Mouse (Mus musculus) subcutaneous adipose tissue, adult 2 months (tissue): ENCODE results near the gene Tmem175. TPM values are rescaled to one million over a fixed set of nuclear protein-coding genes. Genes with fewer than 3 reads are reported as not detected.

Experiments used
- polyA plus RNA-seq: library from polyadenylated mRNA; depleted of rRNA; stranded (reverse); fragments of >200 nt; gene quantifications from 2 replicates; pipeline ENCODE4 v1.2.3, GENCODE M21; 2012; ENCODE audit warnings: low replicate concordance; rRNA removed

The Tmem175 gene
- 65.1 and 66.8 TPM in 2 replicates for polyA plus RNA-seq

DNA sequence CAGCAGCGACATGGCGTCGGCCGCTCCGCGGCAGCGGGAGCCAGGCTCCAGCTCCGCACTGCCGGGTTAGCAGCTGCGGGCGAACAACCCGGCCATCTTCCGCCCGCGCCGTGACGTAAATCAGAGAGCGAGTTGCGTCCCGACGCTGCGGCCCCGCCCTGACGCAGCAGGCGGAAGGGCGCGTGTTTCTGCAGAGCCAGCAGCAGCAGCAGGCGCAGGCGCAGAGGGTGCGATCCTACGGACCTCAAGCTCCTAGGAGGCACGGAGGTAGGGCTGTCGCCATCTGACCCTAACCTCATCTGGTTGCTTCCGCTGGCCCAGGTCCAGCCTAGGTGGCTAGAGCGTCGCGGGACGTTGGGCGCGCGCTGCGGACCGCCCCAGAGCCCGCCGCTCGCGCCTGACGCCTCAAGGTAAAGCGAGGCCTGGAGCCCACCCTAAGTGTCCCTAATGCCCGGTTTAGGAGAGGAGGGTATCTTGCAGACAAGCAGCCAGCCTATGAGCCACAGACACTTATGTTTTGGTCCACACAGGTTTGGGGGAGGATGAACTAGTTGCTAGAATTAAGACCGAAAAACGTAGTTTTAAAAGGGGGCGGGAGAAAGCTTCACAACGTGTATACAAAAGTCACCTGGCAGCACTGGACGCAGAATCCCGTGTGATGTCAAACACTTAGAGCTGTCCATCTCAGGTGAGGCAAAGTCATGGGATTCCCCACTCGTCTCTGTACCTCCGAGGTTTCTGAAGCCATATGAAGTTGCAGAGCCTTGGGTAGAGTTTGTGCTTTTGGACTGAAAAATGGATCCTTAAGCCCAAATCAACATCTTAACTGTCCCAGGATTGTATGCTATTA, at the start of gene Tmem175, which contains the start of gene Gak:
Tmem175 (plus strand) TSS at position 137 of the 850 bp plus-strand sequence.
Gak (minus strand) TSS at position 122 of the 850 bp plus-strand sequence.

DNA sequence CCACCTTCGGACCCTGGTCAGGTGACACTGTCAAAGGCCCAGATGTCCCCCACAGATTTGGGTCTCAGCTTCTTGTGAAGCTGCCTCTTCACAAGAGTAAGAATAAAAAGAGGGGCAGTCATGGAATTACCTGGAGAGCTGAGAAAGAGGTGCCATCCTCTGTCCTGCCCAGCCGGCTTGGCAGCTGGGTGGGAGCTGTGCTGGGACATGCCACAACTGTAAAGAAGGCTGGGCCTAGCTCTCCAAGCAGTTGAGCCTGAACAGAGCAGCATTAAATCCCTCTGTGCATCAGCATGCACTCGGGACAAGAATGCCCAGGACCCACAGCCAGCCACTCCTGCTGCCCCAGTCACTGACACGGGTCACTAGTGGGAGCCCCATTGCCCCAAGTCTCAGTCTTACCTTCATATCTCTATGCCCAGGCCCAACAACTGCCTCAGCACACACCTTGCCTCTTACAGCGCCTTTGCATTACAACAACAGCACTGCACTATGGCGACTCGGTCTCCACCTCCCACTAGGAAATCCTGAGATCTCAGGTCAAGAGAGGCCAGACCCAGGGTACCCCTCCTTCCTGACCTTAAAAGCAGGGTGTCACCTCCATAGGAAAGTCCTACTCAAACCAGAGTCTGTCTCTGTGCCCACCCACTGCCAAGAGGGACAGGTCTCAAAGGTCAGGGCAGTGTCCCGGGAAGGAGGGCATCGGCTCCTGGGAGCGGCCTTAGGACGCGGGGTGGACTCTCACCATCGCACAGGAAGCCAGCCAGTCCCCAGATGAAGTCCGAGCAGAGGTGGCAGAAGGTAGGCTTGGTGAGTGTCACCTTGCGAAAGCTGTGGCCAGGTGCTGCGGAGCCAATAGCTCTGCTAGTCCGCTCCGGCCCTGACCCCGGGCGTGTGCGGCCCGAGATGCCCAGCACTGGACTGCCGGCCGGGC, 30.4 kb downstream of the Tmem175 start, which contains the start of gene Idua:
Idua (plus strand) TSS at position 634 of the 934 bp plus-strand sequence.

DNA sequence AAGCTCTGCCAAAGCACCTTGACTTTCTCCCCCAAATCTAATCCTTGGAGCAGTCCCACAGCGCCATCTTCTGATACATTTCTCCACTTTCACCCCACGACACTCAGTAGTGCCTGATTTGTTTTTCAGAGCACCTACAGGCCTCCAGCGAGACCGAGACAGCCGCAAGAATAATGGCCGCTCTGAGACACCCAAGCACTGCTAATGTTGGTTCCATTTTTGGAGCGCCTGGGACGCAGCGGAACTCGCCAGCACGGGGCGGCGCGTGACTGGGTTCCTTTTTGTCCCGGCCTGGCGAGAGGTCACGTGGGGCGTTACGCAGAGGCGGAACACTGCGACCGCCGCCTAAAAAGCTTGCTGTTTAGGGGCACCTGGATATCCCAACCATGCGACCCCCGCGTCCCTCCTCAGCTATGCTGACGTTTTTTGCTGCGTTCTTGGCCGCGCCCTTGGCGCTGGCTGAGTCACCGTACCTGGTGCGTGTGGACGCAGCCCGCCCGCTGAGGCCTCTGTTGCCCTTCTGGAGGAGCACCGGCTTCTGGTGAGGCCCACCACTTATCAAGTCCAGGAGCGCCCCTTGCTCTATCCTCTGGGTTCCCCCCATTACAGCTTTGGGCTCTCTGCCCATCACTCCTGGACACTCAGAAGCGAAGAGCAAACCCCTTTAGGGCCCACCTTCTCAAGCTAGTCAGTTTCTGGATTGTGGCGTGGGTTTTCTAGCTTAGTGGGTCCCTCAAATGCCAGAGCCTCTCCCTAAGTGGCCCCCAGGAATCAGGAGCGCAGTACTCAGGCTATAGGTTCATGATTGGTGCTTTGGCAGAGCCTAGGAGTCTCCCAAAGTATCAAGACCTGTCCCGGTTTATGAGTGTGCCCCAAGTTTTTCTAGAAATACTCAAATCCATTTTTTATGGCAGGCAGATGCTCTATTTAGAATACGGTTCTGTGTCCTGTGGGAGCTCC, 39.7 kb downstream of the Tmem175 start, which contains the start of gene Dgkq:
Dgkq (minus strand) TSS at position 696 of the 960 bp plus-strand sequence.

DNA sequence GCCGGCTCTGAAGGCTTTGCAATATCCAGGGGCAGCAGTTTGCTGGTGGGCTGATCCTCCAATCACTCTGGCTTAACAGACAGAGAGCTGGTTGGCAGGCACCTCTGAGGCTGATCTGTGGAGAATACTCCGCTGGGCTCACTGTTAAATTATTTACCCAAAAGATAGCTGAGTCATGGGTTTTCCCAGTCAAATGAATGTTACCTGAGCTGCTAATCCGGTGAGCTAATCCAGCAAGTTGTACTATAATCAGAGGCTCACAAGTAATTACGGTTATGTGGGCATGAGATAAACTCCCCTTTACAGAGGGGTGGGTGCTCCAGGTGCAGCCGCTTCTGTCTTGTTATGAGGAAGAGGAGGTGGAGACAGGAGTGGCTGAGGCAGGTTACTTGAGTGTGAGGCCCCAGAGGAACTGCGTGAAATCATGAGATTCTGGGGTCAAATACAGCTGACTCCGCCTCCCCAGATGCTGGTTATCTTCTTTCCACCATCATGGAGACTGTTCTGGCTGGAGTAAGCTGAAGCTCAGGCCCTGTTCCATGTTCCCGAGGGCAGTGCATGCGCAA, 45.8 kb downstream of the Tmem175 start, which contains the start of gene Slc26a1:
Slc26a1 (minus strand) TSS at position 319 of the 566 bp plus-strand sequence.

DNA sequence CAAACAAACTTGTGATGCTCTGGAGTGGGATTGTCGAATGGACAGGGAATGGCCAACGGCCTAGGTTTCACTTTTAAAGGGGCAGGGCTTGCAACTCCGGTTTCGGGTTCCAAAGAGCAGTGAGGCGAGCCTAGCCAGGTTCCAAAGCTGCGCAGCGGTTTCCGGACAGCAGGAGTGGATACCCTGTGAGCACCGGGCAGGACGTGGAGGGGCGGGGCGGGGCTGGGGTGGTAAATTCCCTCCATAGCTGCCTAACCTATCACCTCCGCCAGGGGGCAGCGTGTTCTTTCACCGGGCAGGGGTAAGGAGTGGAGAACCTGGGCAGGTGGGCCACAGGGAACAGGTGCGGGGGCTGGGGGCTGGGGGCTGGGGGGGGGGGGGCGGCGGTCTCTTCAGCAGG, 62.7 kb downstream of the Tmem175 start, which contains the start of gene Fgfrl1:
Fgfrl1 (plus strand) TSS at position 112 of the 400 bp plus-strand sequence.

Other genes with a start within 250 kb of the Tmem175 start
- not detected in 2 replicates for gene Pde6b, start 241.4 kb upstream of the Tmem175 start, polyA plus RNA-seq
- 54.7 and 110 TPM in 2 replicates for gene Atp5k, start 195.3 kb upstream of the Tmem175 start, polyA plus RNA-seq
- gene Mfsd7a, start 180.9 kb upstream of the Tmem175 start, polyA plus RNA-seq = 10.9 and 26.9 TPM in 2 replicates
- gene Pcgf3, start 168.5 kb upstream of the Tmem175 start, polyA plus RNA-seq = 7.9 and 13.6 TPM in 2 replicates
- gene Cplx1, start 79.7 kb upstream of the Tmem175 start, polyA plus RNA-seq = 0.21 TPM in 1 of 2 replicates, not detected in the other
- 70.0 and 83.4 TPM in 2 replicates for gene Gak, start within 50 bp of the Tmem175 start, polyA plus RNA-seq
- gene Idua, start 30.6 kb downstream of the Tmem175 start, polyA plus RNA-seq = 25.0 and 37.4 TPM in 2 replicates
- gene Dgkq, start 39.9 kb downstream of the Tmem175 start, polyA plus RNA-seq = 22.3 and 38.1 TPM in 2 replicates
- gene Slc26a1, start 45.8 kb downstream of the Tmem175 start, polyA plus RNA-seq = 0.11 and 1.1 TPM in 2 replicates
- gene Fgfrl1, start 62.6 kb downstream of the Tmem175 start, polyA plus RNA-seq = 177 and 427 TPM in 2 replicates
- not detected in 2 replicates for gene Rnf212, start 145.2 kb downstream of the Tmem175 start, polyA plus RNA-seq
- not detected in 2 replicates for gene Tmed11, start 165.6 kb downstream of the Tmem175 start, polyA plus RNA-seq
- not detected in 2 replicates for gene Vmn2r8, start 179.1 kb downstream of the Tmem175 start, polyA plus RNA-seq
- not detected in 2 replicates for gene Vmn2r9, start 222.8 kb downstream of the Tmem175 start, polyA plus RNA-seq